Mouse (Mus musculus) midbrain, embryonic 10.5 days (tissue): ENCODE measurements at regions not wholly inside any gene's neighbourhood (a gene's known extent, or its start where the extent isn't known, plus 50 kb on each side); places are given as distances from the start of the nearest gene placed in this dataset.

Experiments used
- DNase-seq: peaks from one replicate; pipeline ENCODE4 v3.0.0-alpha.2; 2017; ENCODE audit warnings: low spot score
- H3K27ac ChIP-seq: fragments of 300-500 bp; sonication (generic); replicated peaks from 2 replicates; pipeline ENCODE4 v1.5.1; 2016; ENCODE audit warnings: mild to moderate bottlenecking
- H3K27me3 ChIP-seq: fragments of 300-500 bp; sonication (generic); 2 replicates; pipeline ENCODE4 v1.6.1; 2016; ENCODE audit warnings: low read depth, mild to moderate bottlenecking; ENCODE audit not compliant: poor library complexity, severe bottlenecking
- H3K36me3 ChIP-seq: fragments of 300-500 bp; sonication (generic); 2 replicates; pipeline ENCODE4 v1.6.1; 2016; ENCODE audit warnings: mild to moderate bottlenecking, moderate library complexity
- H3K4me1 ChIP-seq: fragments of 300-500 bp; sonication (generic); 2 replicates; pipeline ENCODE4 v1.6.1; 2016
- H3K4me3 ChIP-seq: fragments of 300-500 bp; sonication (generic); 2 replicates; pipeline ENCODE4 v1.5.1; 2016; ENCODE audit warnings: mild to moderate bottlenecking, moderate library complexity
- H3K9me3 ChIP-seq: fragments of 300-500 bp; sonication (generic); replicated peaks from 2 replicates; pipeline ENCODE4 v1.6.1; 2016; ENCODE audit warnings: mild to moderate bottlenecking
- WGBS: fragments of 180-500 bp; shearing (Covaris S2); methylation state at CpG from one replicate; pipeline ENCODE4 v1.1.7; 2016; 5-methylcytosine and 5-hydroxymethylcytosine counted together

- Histone ChIP-seq H3K9me3 (no peaks in the 10 kb centered on the region), H3K27ac (no peak overlapping the region), H3K27me3 (no peaks in the 10 kb centered on the region), H3K4me3 (no peak overlapping the region), H3K4me1 (no peaks in the 10 kb centered on the region), H3K36me3 (no peaks in the 10 kb centered on the region)
- no peak for DNase-seq
- WGBS: 75% methylated on average over 1 of the region's 1 CpGs
Observed at GRCm38 (mm10) chr7:50993707-50994106, 394.7 kb downstream of the 4933405O20Rik start.

GRCm38 (mm10) chr7:51041899-51042667 lies 443.1 kb downstream of the 4933405O20Rik start:
- Histone ChIP-seq H3K27ac (no peak overlapping the region), H3K4me1 (no peaks in the 10 kb centered on the region), H3K36me3 (no peaks in the 10 kb centered on the region), H3K9me3 (no peaks in the 10 kb centered on the region), H3K27me3 (no peaks in the 10 kb centered on the region), H3K4me3 (no peak overlapping the region)
- WGBS: 74% methylated on average over 3 of the region's 3 CpGs
- no peak for DNase-seq

- 82% methylated on average over 3 of the region's 3 CpGs for WGBS
- Histone ChIP-seq H3K27ac (no peak overlapping the region), H3K4me1 (no peaks in the 10 kb centered on the region), H3K4me3 (no peak overlapping the region), H3K27me3 (no peaks in the 10 kb centered on the region), H3K9me3 (no peaks in the 10 kb centered on the region), H3K36me3 (no peaks in the 10 kb centered on the region)
- DNase-seq: no peak
Observed at GRCm38 (mm10) chr7:51051496-51051895, 452.5 kb downstream of the 4933405O20Rik start.

- no peaks in the 10 kb centered on the region for H3K27me3 ChIP-seq
- no peaks in the 10 kb centered on the region for H3K4me1 ChIP-seq
- WGBS: 12% methylated on average over 1 of the region's 1 CpGs
- no peak for DNase-seq
- no peaks in the 10 kb centered on the region for H3K9me3 ChIP-seq
- H3K36me3 ChIP-seq: no peaks in the 10 kb centered on the region
- no peak overlapping the region for H3K27ac ChIP-seq
- no peak overlapping the region for H3K4me3 ChIP-seq
Observed at GRCm38 (mm10) chr7:51068376-51068775, 442.5 kb upstream of the Ano5 start.

GRCm38 (mm10) chr7:51093774-51094173 lies 417.1 kb upstream of the Ano5 start:
- Histone ChIP-seq H3K27ac (no peak overlapping the region), H3K9me3 (no peaks in the 10 kb centered on the region), H3K4me1 (no peaks in the 10 kb centered on the region), H3K27me3 (no peaks in the 10 kb centered on the region), H3K4me3 (no peak overlapping the region), H3K36me3 (no peaks in the 10 kb centered on the region)
- WGBS: 79% methylated on average over 3 of the region's 3 CpGs
- no peak for DNase-seq

GRCm38 (mm10) chr7:51101166-51101565 lies 409.7 kb upstream of the Ano5 start:
- Histone ChIP-seq H3K27ac (no peak overlapping the region), H3K9me3 (no peaks in the 10 kb centered on the region), H3K4me3 (no peak overlapping the region), H3K36me3 (no peaks in the 10 kb centered on the region), H3K27me3 (no peaks in the 10 kb centered on the region), H3K4me1 (no peaks in the 10 kb centered on the region)
- no peak for DNase-seq
- WGBS: 72% methylated on average over 2 of the region's 2 CpGs

- DNase-seq: no peak
- H3K9me3 ChIP-seq: no peaks in the 10 kb centered on the region
- no peaks in the 10 kb centered on the region for H3K27me3 ChIP-seq
- no peaks in the 10 kb centered on the region for H3K36me3 ChIP-seq
- 89% methylated on average over 4 of the region's 4 CpGs for WGBS
- H3K4me1 ChIP-seq: no peaks in the 10 kb centered on the region
- H3K4me3 ChIP-seq: no peak overlapping the region
- H3K27ac ChIP-seq: no peak overlapping the region
Observed at GRCm38 (mm10) chr7:51140796-51141195, 370.0 kb upstream of the Ano5 start.

GRCm38 (mm10) chr7:51175211-51175610 lies 335.6 kb upstream of the Ano5 start:
- no peaks in the 10 kb centered on the region for H3K36me3 ChIP-seq
- H3K4me1 ChIP-seq: no peaks in the 10 kb centered on the region
- H3K27me3 ChIP-seq: no peaks in the 10 kb centered on the region
- H3K27ac ChIP-seq: no peak overlapping the region
- no peak for DNase-seq
- no peak overlapping the region for H3K4me3 ChIP-seq
- 52% methylated on average over 8 of the region's 8 CpGs for WGBS
- no peaks in the 10 kb centered on the region for H3K9me3 ChIP-seq

- Histone ChIP-seq H3K27ac (no peak overlapping the region), H3K9me3 (no peaks in the 10 kb centered on the region), H3K4me1 (no peaks in the 10 kb centered on the region), H3K36me3 (no peaks in the 10 kb centered on the region), H3K27me3 (no peaks in the 10 kb centered on the region), H3K4me3 (no peak overlapping the region)
- no peak for DNase-seq
- 91% methylated on average over 6 of the region's 6 CpGs for WGBS
Observed at GRCm38 (mm10) chr7:51215487-51216232, 295.2 kb upstream of the Ano5 start.

- DNase-seq: no peak
- Histone ChIP-seq H3K9me3 (no peaks in the 10 kb centered on the region), H3K4me1 (no peaks in the 10 kb centered on the region), H3K27ac (no peak overlapping the region), H3K4me3 (no peak overlapping the region), H3K36me3 (no peaks in the 10 kb centered on the region), H3K27me3 (no peaks in the 10 kb centered on the region)
- WGBS: 88% methylated on average over 3 of the region's 3 CpGs
Observed at GRCm38 (mm10) chr7:51216233-51216605, 294.6 kb upstream of the Ano5 start.

GRCm38 (mm10) chr7:51221351-51221750 lies 289.5 kb upstream of the Ano5 start:
- Histone ChIP-seq H3K36me3 (no peaks in the 10 kb centered on the region), H3K27ac (no peak overlapping the region), H3K9me3 (no peaks in the 10 kb centered on the region), H3K4me1 (no peaks in the 10 kb centered on the region), H3K4me3 (no peak overlapping the region), H3K27me3 (no peaks in the 10 kb centered on the region)
- no peak for DNase-seq
- WGBS: 90% methylated on average over 4 of the region's 4 CpGs

GRCm38 (mm10) chr7:51221806-51222205 lies 289.0 kb upstream of the Ano5 start:
- Histone ChIP-seq H3K9me3 (no peaks in the 10 kb centered on the region), H3K4me1 (no peaks in the 10 kb centered on the region), H3K36me3 (no peaks in the 10 kb centered on the region), H3K4me3 (no peak overlapping the region), H3K27ac (no peak overlapping the region), H3K27me3 (no peaks in the 10 kb centered on the region)
- WGBS: 71% methylated on average over 1 of the region's 1 CpGs
- no peak for DNase-seq

GRCm38 (mm10) chr7:51227136-51227535 lies 283.7 kb upstream of the Ano5 start:
- Histone ChIP-seq H3K9me3 (no peaks in the 10 kb centered on the region), H3K27ac (no peak overlapping the region), H3K4me3 (no peak overlapping the region), H3K27me3 (no peaks in the 10 kb centered on the region), H3K36me3 (no peaks in the 10 kb centered on the region), H3K4me1 (no peaks in the 10 kb centered on the region)
- 84% methylated on average over 5 of the region's 5 CpGs for WGBS
- no peak for DNase-seq
